Mouse (Mus musculus) kidney, adult 8-10 months (tissue): ENCODE results near the gene Rasa3.

Experiments used
- DNase-seq, 2 experiments: peaks; one replicate each; pipeline ENCODE4 v3.0.0; 2022

Rasa3 gene

GRCm38 (mm10) chr8:13541526-13541925 is 135.9 kb downstream of the Rasa3 start:
- DNase-seq, result no peak

GRCm38 (mm10) chr8:13540122-13540521 is 137.3 kb downstream of the Rasa3 start:
- DNase-seq, result no peak

- DNase-seq, result peak; percentile 65 to 72
Observed at GRCm38 (mm10) chr8:13538821-13539220, 138.6 kb downstream of the Rasa3 start.

- DNase-seq, result no peak
Observed at GRCm38 (mm10) chr8:13537102-13537501, 140.3 kb downstream of the Rasa3 start.

- DNase-seq, result no peak
Observed at GRCm38 (mm10) chr8:13533123-13533522, 144.3 kb downstream of the Rasa3 start.

- no peak for DNase-seq
Observed at GRCm38 (mm10) chr8:13531602-13532171, 145.7 kb downstream of the Rasa3 start.

GRCm38 (mm10) chr8:13530941-13531340 is 146.5 kb downstream of the Rasa3 start:
- peak; percentile 98 for DNase-seq

- no peak for DNase-seq
Observed at GRCm38 (mm10) chr8:13530401-13530800, 147.0 kb downstream of the Rasa3 start.

GRCm38 (mm10) chr8:13529891-13530316 is 147.5 kb downstream of the Rasa3 start:
- peak; percentile 90 for DNase-seq

GRCm38 (mm10) chr8:13529011-13529840 is 148.2 kb downstream of the Rasa3 start:
- no peak for DNase-seq

GRCm38 (mm10) chr8:13521392-13521791 is 156.0 kb downstream of the Rasa3 start:
- no peak for DNase-seq

GRCm38 (mm10) chr8:13520349-13520748 is 157.1 kb downstream of the Rasa3 start:
- DNase-seq, result no peak

GRCm38 (mm10) chr8:13519503-13519902 is 157.9 kb downstream of the Rasa3 start:
- DNase-seq, result no peak

GRCm38 (mm10) chr8:13517284-13517781 is 160.1 kb downstream of the Rasa3 start:
- no peak for DNase-seq
